Mouse (Mus musculus) layer of hippocampus, adult 2 months (tissue): ENCODE measurements around the gene Tnrc6c. TPM values are rescaled to one million over a fixed set of nuclear protein-coding genes. Genes with fewer than 3 reads are reported as not detected.

Source experiments
- DNase-seq, 2 experiments: peaks; one replicate each; pipeline ENCODE4 v3.0.0; 2022; ENCODE audit warnings: low spot score in 2 of 2
- H3K27ac ChIP-seq: fragments of 200-600 bp; 2 replicates; pipeline ENCODE4 v1.8.1; 2022
- H3K4me3 ChIP-seq: fragments of 200-600 bp; 2 replicates; pipeline ENCODE4 v1.8.1; 2022; ENCODE audit warnings: mild to moderate bottlenecking
- CTCF ChIP-seq: fragments of 200-600 bp; conservative IDR thresholded peaks from 2 replicates; pipeline ENCODE4 v1.8.1; 2022; ENCODE audit warnings: antibody characterized with exemption, mild to moderate bottlenecking, moderate library complexity
- total RNA-seq, 2 experiments: library from RNA; stranded (reverse); gene quantifications; 2 replicates each; pipeline ENCODE4 v1.2.3; 2021

Tnrc6c gene
- total RNA-seq, 2 experiments from 2014 or later = 74.7 to 82.1 TPM

GRCm38 (mm10) chr11:117694050-117694449 lies 40.0 kb downstream of the Tnrc6c start:
- DNase-seq = no peak
- no peak overlapping the region for H3K27ac ChIP-seq
- no peak for TF ChIP-seq CTCF

DNA sequence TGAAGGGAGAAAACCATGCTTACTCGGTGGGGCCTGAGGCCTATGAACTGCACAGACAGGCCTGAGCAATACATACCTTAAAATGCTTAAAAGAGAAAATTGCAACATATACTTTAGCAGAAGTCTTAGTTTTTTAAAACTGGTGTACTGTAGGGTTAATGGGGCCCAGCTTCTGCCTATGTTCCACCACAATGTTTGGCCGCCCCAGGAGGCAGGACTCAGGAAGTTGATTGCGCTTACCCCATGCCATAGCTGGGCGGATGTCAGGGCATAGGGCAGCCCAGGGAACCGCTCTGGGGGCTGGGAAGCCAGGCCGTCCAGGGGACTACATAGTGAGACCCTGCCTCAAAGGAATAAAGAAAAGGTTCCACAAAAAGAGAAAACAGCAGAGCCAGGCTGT lies 42.5 kb downstream of the Tnrc6c start:
- no peak for TF ChIP-seq CTCF
- Histone ChIP-seq H3K4me3 (no peak overlapping the region), H3K27ac (peak overlapping the region; percentile 57; the same call in 1 of the 2 replicates)
- no peak for DNase-seq

More at GRCm38 (mm10) chr11:117694050-117694449, 40.0 kb downstream of the Tnrc6c start:
- H3K4me3 ChIP-seq = no peak overlapping the region

DNA sequence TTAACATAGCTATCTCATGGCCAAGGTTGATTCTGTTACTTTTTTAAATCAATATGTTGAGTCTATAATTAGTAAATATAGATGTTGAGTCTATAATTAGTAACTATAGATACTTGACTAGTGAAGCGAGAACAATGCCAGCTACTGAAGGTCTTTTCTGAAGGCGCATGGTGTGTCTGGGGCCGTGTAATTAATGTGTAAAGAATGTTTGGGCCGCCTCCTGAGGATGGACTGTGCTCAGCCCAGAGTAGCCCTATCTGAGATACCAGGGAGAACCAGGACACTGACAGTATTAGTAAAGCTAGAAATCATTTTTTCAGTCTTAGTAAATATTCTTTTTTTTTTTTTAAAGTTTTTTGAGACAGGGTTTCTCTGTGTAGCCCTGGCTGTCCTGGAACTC lies 46.8 kb downstream of the Tnrc6c start:
- H3K4me3 ChIP-seq = no peak overlapping the region
- H3K27ac ChIP-seq = no peak overlapping the region
- DNase-seq = no peak
- no peak for TF ChIP-seq CTCF

- no peak for DNase-seq
- Histone ChIP-seq H3K27ac (no peak overlapping the region), H3K4me3 (no peak overlapping the region)
- TF ChIP-seq CTCF = no peak
Observed at GRCm38 (mm10) chr11:117706267-117706666, 52.2 kb downstream of the Tnrc6c start.

GRCm38 (mm10) chr11:117707238-117707637 lies 53.1 kb downstream of the Tnrc6c start:
- DNase-seq = no peak
- TF ChIP-seq CTCF = no peak
- Histone ChIP-seq H3K4me3 (no peak overlapping the region), H3K27ac (peak overlapping the region; percentile 59; the same call in 1 of the 2 replicates)

DNA sequence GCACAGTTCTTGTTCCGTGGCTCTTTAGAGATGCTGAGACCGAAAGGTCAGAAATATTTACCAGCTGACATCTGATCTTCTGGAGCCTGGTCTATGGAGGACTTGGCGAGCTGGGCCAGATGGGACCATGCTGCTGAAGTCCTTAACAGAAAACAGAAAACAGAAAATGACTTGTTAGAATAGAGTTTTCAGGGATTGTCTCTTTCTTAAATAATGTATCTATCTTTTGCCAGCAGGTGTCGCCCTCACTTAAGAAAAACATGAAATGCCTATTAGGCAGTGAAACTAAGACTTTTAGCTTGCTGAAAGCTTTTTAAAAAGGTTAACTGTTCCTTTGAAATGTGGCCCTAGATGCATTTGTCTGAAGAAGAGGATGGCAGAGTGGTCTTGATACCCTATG lies 55.2 kb downstream of the Tnrc6c start:
- peak; percentile 53 to 72 for DNase-seq

DNA sequence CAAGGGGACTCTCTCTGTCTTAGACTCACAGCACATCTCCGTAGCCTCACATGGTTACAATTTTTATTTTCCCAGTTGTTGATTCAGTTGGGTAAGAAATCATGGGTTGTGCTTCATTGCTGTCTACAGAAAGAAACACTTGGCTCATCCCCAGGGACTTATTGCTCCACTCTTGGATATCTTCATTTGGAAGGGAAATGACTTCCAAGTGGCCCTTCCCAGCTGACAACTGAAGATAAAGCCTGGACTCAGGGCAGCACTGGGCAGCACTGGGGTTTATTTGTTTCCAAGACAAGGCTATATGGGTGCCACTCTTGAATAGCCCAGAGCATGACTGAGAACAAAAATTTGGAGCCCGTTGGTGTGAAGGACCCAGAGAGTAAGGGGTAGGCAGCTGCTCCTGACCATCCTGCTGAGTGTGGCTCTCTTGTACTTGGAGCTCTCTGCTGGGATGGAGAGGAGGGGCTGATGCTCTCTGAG lies 56.8 kb downstream of the Tnrc6c start:
- DNase-seq = no peak
- TF ChIP-seq CTCF = no peak
- Histone ChIP-seq H3K27ac (peak overlapping the region; percentile 34; the same call in 1 of the 2 replicates), H3K4me3 (no peak overlapping the region)

More for the DNA sequence above, 55.2 kb downstream of the Tnrc6c start:
- TF ChIP-seq CTCF = peak; percentile 85
- H3K27ac ChIP-seq = peak overlapping the region; percentile 46; the same call in 1 of the 2 replicates
- no peak overlapping the region for H3K4me3 ChIP-seq

GRCm38 (mm10) chr11:117712065-117712464 lies 58.0 kb downstream of the Tnrc6c start:
- Histone ChIP-seq H3K4me3 (no peak overlapping the region), H3K27ac (no peak overlapping the region)
- no peak for DNase-seq
- no peak for TF ChIP-seq CTCF

GRCm38 (mm10) chr11:117713375-117713774 lies 59.3 kb downstream of the Tnrc6c start:
- no peak overlapping the region for H3K27ac ChIP-seq
- H3K4me3 ChIP-seq = no peak overlapping the region
- no peak for DNase-seq
- peak; percentile 60 for TF ChIP-seq CTCF

DNA sequence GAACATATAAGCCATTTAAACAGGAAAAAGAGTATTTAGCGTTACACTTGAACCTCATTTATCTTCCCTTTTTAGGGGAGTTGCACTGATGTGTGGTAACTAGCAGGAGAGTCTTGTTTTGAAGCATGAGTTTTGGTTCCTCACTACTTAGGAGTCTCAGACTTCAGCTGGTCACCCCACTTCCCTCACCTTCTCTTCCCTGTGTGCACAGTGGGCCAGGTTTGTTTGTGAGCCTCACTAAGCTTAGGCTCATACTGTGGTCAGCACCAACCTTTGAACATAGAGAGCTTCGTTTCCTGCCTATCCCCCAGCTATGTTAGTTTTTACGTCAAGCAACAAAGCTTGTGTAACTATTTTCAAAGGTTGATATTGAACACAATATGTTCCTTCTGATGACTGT lies 64.7 kb downstream of the Tnrc6c start:
- TF ChIP-seq CTCF = no peak
- DNase-seq = no peak
- Histone ChIP-seq H3K27ac (no peak overlapping the region), H3K4me3 (no peak overlapping the region)

DNA sequence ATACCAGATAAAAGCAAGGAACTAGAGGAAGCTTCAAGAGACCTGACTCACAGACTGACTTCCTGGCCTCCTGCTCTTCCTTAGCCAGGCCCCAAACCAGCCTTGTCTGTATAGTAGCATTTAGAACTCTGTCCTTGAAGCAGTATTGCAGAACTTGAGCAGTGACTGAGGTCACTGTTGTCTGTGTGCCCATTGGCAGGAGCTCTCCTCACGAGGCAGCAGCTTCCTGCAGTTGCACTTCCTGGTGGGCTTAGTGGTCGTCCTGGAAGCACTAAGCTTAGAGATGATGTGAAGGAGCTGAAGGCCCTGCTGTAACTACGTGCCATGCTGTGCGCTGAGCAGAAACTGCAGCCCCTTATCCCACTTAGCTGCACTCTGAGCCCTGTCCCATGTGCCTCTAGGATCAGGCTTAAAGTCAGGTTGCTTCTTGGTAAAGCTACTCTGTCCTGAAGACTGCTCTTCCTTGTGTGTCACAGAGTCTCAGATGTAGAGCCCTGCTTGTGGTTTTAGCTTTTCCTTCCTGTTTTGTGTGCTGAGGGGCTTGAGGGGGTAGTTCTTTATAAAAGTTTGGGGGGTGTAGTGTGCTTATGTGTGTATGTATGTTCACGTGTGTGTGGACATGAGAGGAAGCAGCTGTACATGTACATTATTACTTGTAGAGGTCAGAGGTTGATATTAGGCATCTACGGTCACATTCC lies 70.7 kb downstream of the Tnrc6c start:
- Histone ChIP-seq H3K4me3 (no peak overlapping the region), H3K27ac (peak overlapping the region; percentile 44)
- no peak for DNase-seq
- TF ChIP-seq CTCF = no peak

DNA sequence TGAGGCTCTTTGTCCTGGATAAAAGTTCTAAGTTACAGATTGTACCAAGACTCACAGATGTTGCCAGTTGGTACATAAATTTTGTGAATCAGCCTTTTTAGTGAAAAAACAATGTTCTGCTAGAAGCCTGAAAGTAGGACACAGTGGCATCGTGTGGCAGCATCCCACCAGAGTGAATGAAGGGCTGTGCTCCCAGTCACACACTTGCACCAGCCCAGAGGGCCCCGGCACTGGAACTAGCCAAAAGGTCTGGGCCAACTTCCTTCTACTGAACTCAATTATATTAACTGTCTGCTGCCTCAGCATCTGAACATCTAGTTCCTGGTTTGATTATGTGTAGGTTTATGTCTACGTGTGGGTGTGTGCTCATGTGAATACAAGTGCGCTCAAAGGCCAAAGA lies 72.9 kb downstream of the Tnrc6c start:
- no peak for TF ChIP-seq CTCF
- Histone ChIP-seq H3K4me3 (no peak overlapping the region), H3K27ac (peak overlapping the region; percentile 61)
- DNase-seq = no peak

DNA sequence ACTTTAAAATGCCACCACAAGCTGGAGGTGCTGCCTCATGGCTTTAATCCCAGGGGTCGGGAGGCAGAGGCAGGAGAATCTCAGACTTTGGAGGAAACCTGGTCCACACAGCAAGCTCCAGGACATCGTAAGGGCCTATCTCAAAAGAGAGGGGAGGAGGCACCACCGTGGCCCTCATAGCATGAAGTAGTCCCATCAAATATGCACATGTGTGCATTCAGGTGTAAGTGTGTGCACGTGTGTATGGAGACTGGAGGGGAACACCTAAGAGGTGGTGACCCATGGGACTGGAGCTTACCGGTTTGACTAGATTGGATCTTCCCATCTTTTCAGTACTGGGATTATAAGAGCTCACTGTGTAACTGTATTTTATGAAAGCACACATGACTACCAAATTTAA lies 74.2 kb downstream of the Tnrc6c start:
- H3K4me3 ChIP-seq = no peak overlapping the region
- no peak for TF ChIP-seq CTCF
- DNase-seq = no peak
- peak overlapping the region; percentile 76 for H3K27ac ChIP-seq

- no peak for DNase-seq
- no peak overlapping the region for H3K4me3 ChIP-seq
- no peak for TF ChIP-seq CTCF
- peak overlapping the region; percentile 76 for H3K27ac ChIP-seq
Observed at GRCm38 (mm10) chr11:117728841-117729240, 74.8 kb downstream of the Tnrc6c start.

DNA sequence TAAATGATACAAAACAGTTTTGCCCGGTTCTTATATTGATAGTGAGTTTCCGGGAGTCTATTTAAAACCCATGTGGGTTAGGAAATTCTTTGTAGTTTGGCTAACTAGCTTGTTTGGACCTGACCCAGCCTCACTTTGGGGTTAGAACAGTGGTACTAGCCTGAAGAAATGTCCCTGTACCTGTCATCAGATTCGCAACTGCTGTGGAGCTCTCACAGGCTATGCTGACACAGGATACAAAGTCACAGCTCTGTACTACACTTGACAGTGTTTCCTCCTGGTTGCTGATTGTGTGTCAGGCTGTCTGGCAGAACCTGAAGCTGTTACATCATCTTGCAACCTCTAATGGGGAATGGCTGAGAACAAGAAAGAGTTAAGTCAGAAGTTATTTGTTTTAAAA lies 75.3 kb downstream of the Tnrc6c start:
- no peak for TF ChIP-seq CTCF
- no peak for DNase-seq
- H3K4me3 ChIP-seq = no peak overlapping the region
- peak overlapping the region; percentile 76 for H3K27ac ChIP-seq
